Mouse (Mus musculus): ENCODE results near the gene Nid1.
"Not testable (repeated sequence)": the region's sequence is repeated elsewhere in the genome, so short reads cannot be mapped to it uniquely, and the experiment has no call there.

Nid1 gene

GRCm38 (mm10) chr13:13454249-13454648 is 16.9 kb downstream of the Nid1 start:
- not testable (repeated sequence) for DNase-seq

DNA sequence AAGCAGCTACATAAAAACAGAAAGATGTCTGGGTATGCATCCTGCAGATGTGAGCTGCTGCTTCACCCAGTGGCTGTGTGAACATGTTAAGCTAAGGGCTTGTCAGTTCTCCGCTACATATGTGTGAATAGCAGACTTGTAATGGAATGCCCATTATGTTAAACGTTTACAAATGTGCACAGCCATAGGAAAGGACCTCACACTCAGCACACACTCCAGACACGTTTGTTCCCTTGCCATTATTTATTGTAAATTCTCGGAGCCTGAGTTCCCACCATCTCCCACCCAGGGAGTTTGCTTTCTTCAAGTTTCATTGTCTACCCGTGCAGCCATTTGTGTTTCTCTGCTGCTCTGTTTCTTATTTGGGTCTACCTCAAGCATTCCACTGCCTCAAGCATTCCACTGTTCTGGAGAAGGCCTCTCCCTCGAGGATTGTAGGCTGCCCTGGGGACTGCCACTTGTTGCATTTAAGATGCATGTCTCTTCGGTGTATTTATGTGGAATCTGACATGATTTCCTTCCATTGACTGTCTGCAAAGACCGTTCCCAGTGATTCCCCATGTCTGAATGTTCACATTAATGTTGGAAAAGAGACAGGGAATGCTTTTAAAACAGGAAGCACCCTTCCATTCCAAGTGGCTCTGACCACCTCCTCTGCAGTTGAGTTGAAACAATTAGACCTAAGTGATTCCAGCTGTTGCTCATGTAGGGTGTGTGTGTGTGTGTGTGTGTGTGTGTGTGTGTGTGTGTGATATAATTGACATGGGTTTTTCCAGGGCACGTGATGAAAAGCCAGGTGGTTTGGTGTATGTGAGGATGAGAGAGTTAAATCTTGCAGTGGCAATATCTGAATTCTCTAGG is 18.5 kb downstream of the Nid1 start:
- not testable (repeated sequence) for DNase-seq

GRCm38 (mm10) chr13:13458138-13458737 is 20.9 kb downstream of the Nid1 start:
- no peak for DNase-seq

- no peak for DNase-seq
Observed at GRCm38 (mm10) chr13:13460521-13461138, 23.3 kb downstream of the Nid1 start.

DNA sequence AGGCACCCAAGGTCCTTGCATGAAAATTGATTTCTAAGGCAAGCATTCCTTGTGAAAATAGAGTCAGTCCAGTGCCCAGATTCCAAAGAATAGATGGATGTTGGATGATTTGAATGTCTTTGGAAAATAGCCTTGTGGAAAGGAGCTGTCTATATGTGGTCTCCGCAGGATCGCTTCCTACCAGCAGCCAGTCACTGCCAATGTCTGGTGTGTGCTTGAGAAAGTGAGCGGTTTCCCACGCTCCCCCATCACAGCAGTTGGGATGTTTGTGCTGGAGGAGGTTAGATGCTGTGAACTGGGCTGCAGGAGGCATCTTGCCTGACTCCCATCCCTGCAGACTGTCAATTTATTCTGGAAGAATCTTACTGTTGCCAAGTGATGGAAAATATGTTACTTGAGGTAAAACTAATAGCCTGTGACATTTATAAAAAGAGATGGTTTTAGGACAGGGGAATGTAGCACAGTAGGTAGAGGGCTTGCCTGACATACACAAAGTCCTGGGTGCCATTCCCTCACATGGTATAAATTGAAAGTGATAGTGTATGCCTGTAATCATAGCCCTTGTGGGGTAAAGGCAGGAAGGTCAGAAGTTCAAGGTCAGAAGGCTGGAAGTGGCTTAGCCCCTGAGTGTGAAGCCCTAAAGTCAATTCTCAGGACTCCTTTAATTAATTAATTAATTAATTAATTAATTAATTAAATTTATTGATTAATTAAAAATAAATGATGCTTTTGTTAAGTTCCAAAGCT is 24.3 kb downstream of the Nid1 start:
- no peak for DNase-seq

- no peak for DNase-seq
Observed at GRCm38 (mm10) chr13:13463949-13464348, 26.6 kb downstream of the Nid1 start.

DNA sequence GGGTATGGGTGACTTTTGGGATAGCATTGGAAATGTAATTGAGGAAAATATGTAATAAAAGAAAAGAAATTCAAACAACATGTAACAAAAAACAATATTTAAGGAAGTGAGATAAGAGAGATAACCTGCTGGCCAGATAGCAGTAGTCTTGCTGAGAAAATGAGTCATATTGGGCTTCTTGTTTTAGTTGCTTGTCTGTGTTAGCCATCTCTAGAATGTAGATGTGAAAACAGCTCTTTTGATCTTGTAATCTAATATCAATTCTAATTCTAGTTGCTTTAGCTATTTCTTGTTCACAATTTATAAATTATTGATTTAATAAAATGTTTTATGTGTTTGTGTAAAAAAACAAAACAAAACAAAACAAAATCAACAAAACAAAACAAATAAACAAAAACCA is 29.9 kb downstream of the Nid1 start:
- DNase-seq = not testable (repeated sequence)

- no peak for DNase-seq
Observed at GRCm38 (mm10) chr13:13468513-13468912, 31.2 kb downstream of the Nid1 start.

GRCm38 (mm10) chr13:13471334-13471757 is 34.0 kb downstream of the Nid1 start:
- DNase-seq = no peak

- not testable (repeated sequence) for DNase-seq
Observed at GRCm38 (mm10) chr13:13474464-13474863, 37.1 kb downstream of the Nid1 start.

DNA sequence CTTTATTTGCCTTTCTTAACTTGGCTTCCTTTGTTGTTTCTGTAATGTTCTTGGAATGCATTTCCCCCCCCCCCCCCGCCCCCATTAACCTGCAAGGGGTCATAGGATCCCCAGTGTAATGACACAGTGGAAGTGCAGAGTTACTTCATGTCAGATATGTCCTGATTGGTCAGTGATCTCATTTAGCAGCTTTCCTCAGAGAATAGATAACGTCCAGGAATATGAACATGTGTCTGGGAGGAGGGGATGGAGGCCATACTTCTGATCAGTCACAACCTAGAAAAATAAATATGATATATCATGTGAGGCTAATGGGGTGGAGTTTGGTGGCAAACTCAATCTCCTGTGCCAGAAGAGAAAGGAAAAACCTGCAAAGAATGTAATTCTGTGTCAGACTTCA is 37.6 kb downstream of the Nid1 start:
- DNase-seq = no peak

- no peak for DNase-seq
Observed at GRCm38 (mm10) chr13:13476568-13476967, 39.2 kb downstream of the Nid1 start.

GRCm38 (mm10) chr13:13477046-13477445 is 39.7 kb downstream of the Nid1 start:
- no peak for DNase-seq

- no peak for DNase-seq
Observed at GRCm38 (mm10) chr13:13479986-13480385, 42.6 kb downstream of the Nid1 start.

- DNase-seq = peak; percentile 17 to 24
Observed at GRCm38 (mm10) chr13:13481033-13481432, 43.7 kb downstream of the Nid1 start.

GRCm38 (mm10) chr13:13481875-13482674 is 44.7 kb downstream of the Nid1 start:
- DNase-seq = no peak

- DNase-seq = no peak
Observed at GRCm38 (mm10) chr13:13484351-13484751, 47.0 kb downstream of the Nid1 start.

- no peak for DNase-seq
Observed at GRCm38 (mm10) chr13:13484883-13485282, 47.5 kb downstream of the Nid1 start.

DNA sequence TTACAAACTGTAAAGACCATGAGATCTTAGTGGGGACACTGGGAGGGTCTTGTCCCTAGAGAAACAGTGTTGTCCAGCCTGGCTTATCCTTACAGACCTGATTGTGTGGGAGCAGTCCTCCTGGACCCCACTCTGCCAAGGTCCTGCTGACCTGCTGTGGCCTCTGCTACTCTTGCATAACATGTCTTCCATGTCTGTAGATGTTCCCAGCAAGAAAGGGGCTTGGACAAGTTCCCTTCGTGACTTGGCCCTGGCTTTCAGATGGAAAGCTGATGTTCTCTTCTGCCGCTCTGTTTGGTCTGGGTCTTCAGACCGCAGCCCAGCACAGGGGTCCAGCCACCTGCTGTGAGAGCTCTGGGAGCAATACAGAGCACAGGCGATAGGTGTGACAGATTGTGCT is 48.3 kb downstream of the Nid1 start:
- peak; percentile 33 to 42 for DNase-seq

GRCm38 (mm10) chr13:13487851-13488250 is 50.5 kb downstream of the Nid1 start:
- peak; percentile 22 to 35 for DNase-seq

DNA sequence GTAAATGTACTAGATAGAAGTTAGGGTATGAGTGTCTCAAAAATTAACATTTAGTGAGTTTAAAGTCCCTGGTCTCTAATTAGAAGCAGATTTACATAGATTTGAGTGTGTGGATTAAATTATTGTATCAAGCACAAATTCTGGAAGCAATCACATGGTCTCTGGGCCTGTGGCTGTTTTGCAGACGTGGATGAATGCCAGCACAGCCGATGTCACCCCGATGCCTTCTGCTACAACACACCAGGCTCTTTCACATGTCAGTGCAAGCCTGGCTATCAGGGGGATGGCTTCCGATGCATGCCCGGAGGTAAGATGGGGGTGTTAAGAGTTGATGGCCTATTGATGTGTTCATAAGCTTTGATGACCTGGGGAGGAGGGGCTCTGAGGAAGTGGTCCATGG is 52.5 kb downstream of the Nid1 start:
- no peak for DNase-seq

DNA sequence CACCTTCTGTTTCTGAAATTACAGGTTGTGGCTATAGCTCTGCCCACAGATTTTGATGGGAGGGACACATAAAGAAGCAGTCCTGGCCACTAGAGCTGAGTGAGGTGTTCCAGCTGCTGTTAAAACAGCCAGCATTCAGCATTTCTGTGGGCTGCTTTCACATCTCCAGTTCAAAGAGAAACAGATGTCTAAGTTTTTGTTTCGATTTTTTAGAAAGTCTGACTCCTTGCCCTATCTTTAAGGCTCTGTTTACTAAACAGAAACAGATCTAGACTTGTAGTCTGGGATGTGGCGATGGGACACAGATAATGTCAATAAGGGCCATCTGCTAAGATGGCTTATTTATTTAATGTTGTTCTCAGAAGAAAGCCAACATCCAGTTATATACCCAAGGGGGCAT is 54.8 kb downstream of the Nid1 start:
- DNase-seq = no peak

All from lung, adult 18-20 months (tissue).